Mouse (Mus musculus): Measurements from ENCODE around the gene Mettl14. TPM values are rescaled to one million over a fixed set of nuclear protein-coding genes. Genes with fewer than 3 reads are reported as not detected.

Gene Mettl14
- polyA plus RNA-seq, 1 experiment from 2014 or later: 17.9 TPM

DNA sequence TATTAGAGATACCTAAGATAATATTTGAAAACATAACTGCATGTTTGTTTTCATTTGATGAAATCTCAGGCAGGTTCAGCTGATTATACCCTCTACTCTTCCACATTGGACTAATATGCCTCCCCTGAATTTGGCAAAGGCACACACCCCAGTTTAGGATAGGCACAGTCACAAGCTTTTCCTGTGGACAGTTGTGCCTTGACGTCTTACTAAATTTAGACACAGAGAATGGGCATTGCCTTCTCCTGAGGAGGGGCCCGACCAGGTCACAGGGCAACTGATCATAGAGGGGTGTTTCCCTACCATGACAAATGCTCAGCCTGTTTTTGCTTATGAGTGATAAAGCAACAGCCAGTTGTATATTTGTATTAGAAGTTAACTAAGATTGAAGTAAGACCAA, 34.4 kb downstream of the Mettl14 start:
- H3K4me1 ChIP-seq (ENCODE audit: control insufficient read depth, insufficient read depth, low read length): peaks cover 3% of the 10 kb centered on the region; the same call in 1 of the 2 replicates
- no peak overlapping the region for H3K4me3 ChIP-seq (ENCODE audit: low read depth, low read length)
- 43% methylated on average over 2 of the region's 2 CpGs for WGBS (ENCODE audit: insufficient replicate concordance)
- no peaks in the 10 kb centered on the region for H3K27me3 ChIP-seq (ENCODE audit: control insufficient read depth, insufficient read depth, low read length)
- no peak overlapping the region for H3K27ac ChIP-seq (ENCODE audit: low read depth, low read length)
- no peak for ATAC-seq (replicated peaks; ENCODE audit: insufficient number of reproducible peaks, low FRiP score, low TSS enrichment)
- H3K4me2 ChIP-seq: no peak overlapping the region
- no peak overlapping the region for H3K9ac ChIP-seq (ENCODE audit: low read depth, low read length)
- no peaks in the 10 kb centered on the region for H3K9me3 ChIP-seq (replicated peaks; ENCODE audit: control insufficient read depth, low read length)
- H3K36me3 ChIP-seq (ENCODE audit: control insufficient read depth, insufficient read depth, low read length): peaks cover 4% of the 10 kb centered on the region

DNA sequence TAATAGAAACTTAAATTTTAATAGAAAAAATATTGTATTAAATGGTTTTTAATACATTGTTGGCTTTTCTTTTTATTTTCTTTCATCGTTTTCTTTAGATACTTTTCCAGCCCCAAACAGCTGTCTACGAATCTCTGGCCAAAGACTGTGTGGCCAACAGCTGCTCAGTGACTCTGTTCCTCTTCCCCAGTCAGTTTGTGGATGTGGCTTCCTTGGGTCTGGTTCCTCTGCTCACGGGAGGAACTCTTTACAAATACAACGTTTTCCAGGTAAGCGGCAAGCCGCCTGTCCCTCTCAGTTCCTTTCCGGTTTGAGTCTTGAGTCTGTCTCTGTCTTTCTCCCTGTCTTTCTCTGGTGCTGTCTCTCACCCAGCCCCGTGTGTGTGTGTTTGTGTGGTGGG, 35.3 kb downstream of the Mettl14 start:
- H3K4me3 ChIP-seq (ENCODE audit: low read depth, low read length): no peak overlapping the region
- peaks cover 11% of the 10 kb centered on the region for H3K36me3 ChIP-seq (ENCODE audit: control insufficient read depth, insufficient read depth, low read length)
- no peaks in the 10 kb centered on the region for H3K27me3 ChIP-seq (ENCODE audit: control insufficient read depth, insufficient read depth, low read length)
- H3K27ac ChIP-seq (ENCODE audit: low read depth, low read length): no peak overlapping the region
- no peaks in the 10 kb centered on the region for H3K9me3 ChIP-seq (replicated peaks; ENCODE audit: control insufficient read depth, low read length)
- H3K9ac ChIP-seq (ENCODE audit: low read depth, low read length): no peak overlapping the region
- ATAC-seq (replicated peaks; ENCODE audit: insufficient number of reproducible peaks, low FRiP score, low TSS enrichment): no peak
- no peak overlapping the region for H3K4me2 ChIP-seq
- WGBS (ENCODE audit: insufficient replicate concordance): 81% methylated on average over 8 of the region's 8 CpGs
- H3K4me1 ChIP-seq (ENCODE audit: control insufficient read depth, insufficient read depth, low read length): peaks cover 2% of the 10 kb centered on the region; the same call in 1 of the 2 replicates

GRCm38 (mm10) chr3:123348080-123348802, 37.7 kb downstream of the Mettl14 start:
- peaks cover 11% of the 10 kb centered on the region for H3K36me3 ChIP-seq (ENCODE audit: control insufficient read depth, insufficient read depth, low read length)
- no peak overlapping the region for H3K9ac ChIP-seq (ENCODE audit: low read depth, low read length)
- ATAC-seq (replicated peaks; ENCODE audit: insufficient number of reproducible peaks, low FRiP score, low TSS enrichment): no peak
- no peaks in the 10 kb centered on the region for H3K4me1 ChIP-seq (ENCODE audit: control insufficient read depth, insufficient read depth, low read length)
- no peak overlapping the region for H3K4me2 ChIP-seq
- no peak overlapping the region for H3K27ac ChIP-seq (ENCODE audit: low read depth, low read length)
- WGBS (ENCODE audit: insufficient replicate concordance): 81% methylated on average over 12 of the region's 12 CpGs
- H3K27me3 ChIP-seq (ENCODE audit: control insufficient read depth, insufficient read depth, low read length): no peaks in the 10 kb centered on the region
- no peaks in the 10 kb centered on the region for H3K9me3 ChIP-seq (replicated peaks; ENCODE audit: control insufficient read depth, low read length)
- H3K4me3 ChIP-seq (ENCODE audit: low read depth, low read length): no peak overlapping the region

- H3K36me3 ChIP-seq (ENCODE audit: control insufficient read depth, insufficient read depth, low read length): peaks cover 10% of the 10 kb centered on the region
- H3K9me3 ChIP-seq (replicated peaks; ENCODE audit: control insufficient read depth, low read length): no peaks in the 10 kb centered on the region
- no peaks in the 10 kb centered on the region for H3K27me3 ChIP-seq (ENCODE audit: control insufficient read depth, insufficient read depth, low read length)
- H3K4me1 ChIP-seq (ENCODE audit: control insufficient read depth, insufficient read depth, low read length): no peaks in the 10 kb centered on the region
- ATAC-seq (replicated peaks; ENCODE audit: insufficient number of reproducible peaks, low FRiP score, low TSS enrichment): no peak
- no peak overlapping the region for H3K4me2 ChIP-seq
- H3K27ac ChIP-seq (ENCODE audit: low read depth, low read length): no peak overlapping the region
- H3K9ac ChIP-seq (ENCODE audit: low read depth, low read length): no peak overlapping the region
- WGBS (ENCODE audit: insufficient replicate concordance): 71% methylated on average over 6 of the region's 6 CpGs
- H3K4me3 ChIP-seq (ENCODE audit: low read depth, low read length): no peak overlapping the region
Measured at GRCm38 (mm10) chr3:123343690-123344089, 42.2 kb downstream of the Mettl14 start.

- H3K27ac ChIP-seq (ENCODE audit: low read depth, low read length): no peak overlapping the region
- H3K4me2 ChIP-seq: no peak overlapping the region
- no peak for ATAC-seq (replicated peaks; ENCODE audit: insufficient number of reproducible peaks, low FRiP score, low TSS enrichment)
- peaks cover 8% of the 10 kb centered on the region for H3K36me3 ChIP-seq (ENCODE audit: control insufficient read depth, insufficient read depth, low read length)
- H3K27me3 ChIP-seq (ENCODE audit: control insufficient read depth, insufficient read depth, low read length): no peaks in the 10 kb centered on the region
- H3K4me1 ChIP-seq (ENCODE audit: control insufficient read depth, insufficient read depth, low read length): no peaks in the 10 kb centered on the region
- no peak overlapping the region for H3K9ac ChIP-seq (ENCODE audit: low read depth, low read length)
- 76% methylated on average over 2 of the region's 2 CpGs for WGBS (ENCODE audit: insufficient replicate concordance)
- H3K4me3 ChIP-seq (ENCODE audit: low read depth, low read length): no peak overlapping the region
- H3K9me3 ChIP-seq (replicated peaks; ENCODE audit: control insufficient read depth, low read length): no peaks in the 10 kb centered on the region
Measured at GRCm38 (mm10) chr3:123341049-123341448, 44.9 kb downstream of the Mettl14 start.

DNA sequence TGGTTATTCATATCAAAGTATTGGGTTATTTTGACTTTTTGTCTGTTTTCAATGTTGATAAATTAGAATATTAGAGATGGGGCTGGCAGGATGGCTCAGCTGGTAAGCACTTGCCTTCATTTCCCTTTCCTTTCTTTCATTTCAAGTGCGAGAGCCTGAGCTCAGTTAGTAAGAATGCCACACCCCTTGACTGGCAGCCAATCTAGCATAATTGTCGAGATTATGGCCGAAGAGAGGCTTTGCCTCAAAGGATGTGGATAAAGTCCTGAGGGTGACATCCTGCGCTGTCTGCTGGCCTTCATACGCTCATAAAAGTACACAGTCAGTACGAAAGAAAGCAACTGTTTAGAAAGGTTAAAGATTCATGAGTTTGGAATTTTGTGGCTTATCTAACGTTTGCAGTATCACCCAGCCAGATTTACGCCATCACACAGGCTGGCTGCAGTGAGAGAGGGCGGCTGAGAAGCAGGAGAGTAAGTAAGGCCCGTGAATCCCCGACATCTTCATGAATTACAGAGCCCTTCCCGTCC, 47.2 kb downstream of the Mettl14 start:
- Histone ChIP-seq H3K4me3 (ENCODE audit: low read depth, low read length) (no peak overlapping the region), H3K27ac (ENCODE audit: low read depth, low read length) (no peak overlapping the region), H3K36me3 (ENCODE audit: control insufficient read depth, insufficient read depth, low read length) (0 out of 2 replicates have a peak, but pooled peaks cover 3% of the 10 kb centered on the region), H3K4me1 (ENCODE audit: control insufficient read depth, insufficient read depth, low read length) (peaks cover 9% of the 10 kb centered on the region), H3K9ac (ENCODE audit: low read depth, low read length) (no peak overlapping the region), H3K4me2 (no peak overlapping the region), H3K27me3 (ENCODE audit: control insufficient read depth, insufficient read depth, low read length) (no peaks in the 10 kb centered on the region), H3K9me3 (replicated peaks; ENCODE audit: control insufficient read depth, low read length) (no peaks in the 10 kb centered on the region)
- no peak for ATAC-seq (replicated peaks; ENCODE audit: insufficient number of reproducible peaks, low FRiP score, low TSS enrichment)
- WGBS (ENCODE audit: insufficient replicate concordance): 52% methylated on average over 12 of the region's 12 CpGs

DNA sequence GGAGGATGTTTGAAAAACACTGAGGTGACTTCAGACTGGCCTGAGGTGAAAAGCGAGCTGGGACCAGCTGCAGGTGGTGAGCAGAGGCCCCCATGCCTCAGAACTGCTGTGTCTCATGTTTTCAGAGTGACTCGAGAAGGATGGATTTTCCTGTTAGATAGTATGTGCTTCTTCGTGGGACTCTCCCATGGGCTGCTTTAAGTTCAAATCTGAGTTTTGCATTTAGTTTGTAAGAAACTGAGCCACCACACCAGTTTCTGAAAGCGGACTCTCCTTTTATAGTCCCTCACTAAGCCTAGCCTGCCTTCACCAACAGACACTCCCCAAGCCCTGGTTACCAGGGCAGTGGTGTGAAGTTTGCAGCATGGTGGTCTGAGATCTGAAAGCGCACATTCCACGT, 48.1 kb downstream of the Mettl14 start:
- WGBS (ENCODE audit: insufficient replicate concordance): 72% methylated on average over 6 of the region's 6 CpGs
- H3K9ac ChIP-seq (ENCODE audit: low read depth, low read length): no peak overlapping the region
- H3K27ac ChIP-seq (ENCODE audit: low read depth, low read length): no peak overlapping the region
- no peak overlapping the region for H3K4me2 ChIP-seq
- no peaks in the 10 kb centered on the region for H3K27me3 ChIP-seq (ENCODE audit: control insufficient read depth, insufficient read depth, low read length)
- no peak overlapping the region for H3K4me3 ChIP-seq (ENCODE audit: low read depth, low read length)
- no peaks in the 10 kb centered on the region for H3K9me3 ChIP-seq (replicated peaks; ENCODE audit: control insufficient read depth, low read length)
- H3K4me1 ChIP-seq (ENCODE audit: control insufficient read depth, insufficient read depth, low read length): peaks cover 14% of the 10 kb centered on the region
- no peak for ATAC-seq (replicated peaks; ENCODE audit: insufficient number of reproducible peaks, low FRiP score, low TSS enrichment)
- H3K36me3 ChIP-seq (ENCODE audit: control insufficient read depth, insufficient read depth, low read length): 0 out of 2 replicates have a peak, but pooled peaks cover 3% of the 10 kb centered on the region

- Histone ChIP-seq H3K9ac (ENCODE audit: low read depth, low read length) (no peak overlapping the region), H3K4me2 (no peak overlapping the region), H3K4me1 (ENCODE audit: control insufficient read depth, insufficient read depth, low read length) (peaks cover 22% of the 10 kb centered on the region), H3K9me3 (replicated peaks; ENCODE audit: control insufficient read depth, low read length) (no peaks in the 10 kb centered on the region), H3K27ac (ENCODE audit: low read depth, low read length) (no peak overlapping the region), H3K4me3 (ENCODE audit: low read depth, low read length) (no peak overlapping the region), H3K27me3 (ENCODE audit: control insufficient read depth, insufficient read depth, low read length) (no peaks in the 10 kb centered on the region), H3K36me3 (ENCODE audit: control insufficient read depth, insufficient read depth, low read length) (0 out of 2 replicates have a peak, but pooled peaks cover 3% of the 10 kb centered on the region)
- ATAC-seq (replicated peaks; ENCODE audit: insufficient number of reproducible peaks, low FRiP score, low TSS enrichment): no peak
- WGBS (ENCODE audit: insufficient replicate concordance): 79% methylated on average over 5 of the region's 5 CpGs
Measured at GRCm38 (mm10) chr3:123336951-123337350, 49.0 kb downstream of the Mettl14 start.

DNA sequence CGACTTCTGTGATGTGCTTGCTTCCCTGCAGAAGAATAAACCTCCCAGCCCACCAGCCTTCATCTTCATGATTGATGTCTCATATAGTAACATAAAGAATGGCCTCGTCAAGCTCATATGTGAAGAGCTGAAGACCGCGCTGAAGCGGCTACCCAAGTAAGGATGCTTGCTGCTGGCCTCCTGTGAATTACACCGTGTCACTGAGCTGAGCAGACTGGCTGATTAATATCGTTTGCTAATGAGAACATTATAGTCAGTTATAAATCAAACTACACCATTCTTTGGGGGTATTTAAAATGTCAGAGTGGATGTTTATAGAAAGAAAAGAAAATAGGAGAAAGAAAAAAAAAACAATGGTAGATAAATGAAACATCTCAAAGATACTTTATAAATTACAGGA, 49.5 kb downstream of the Mettl14 start:
- Histone ChIP-seq H3K27ac (ENCODE audit: low read depth, low read length) (no peak overlapping the region), H3K4me1 (ENCODE audit: control insufficient read depth, insufficient read depth, low read length) (peaks cover 22% of the 10 kb centered on the region), H3K4me2 (no peak overlapping the region), H3K27me3 (ENCODE audit: control insufficient read depth, insufficient read depth, low read length) (no peaks in the 10 kb centered on the region), H3K4me3 (ENCODE audit: low read depth, low read length) (no peak overlapping the region), H3K9ac (ENCODE audit: low read depth, low read length) (no peak overlapping the region), H3K36me3 (ENCODE audit: control insufficient read depth, insufficient read depth, low read length) (0 out of 2 replicates have a peak, but pooled peaks cover 3% of the 10 kb centered on the region), H3K9me3 (replicated peaks; ENCODE audit: control insufficient read depth, low read length) (no peaks in the 10 kb centered on the region)
- WGBS (ENCODE audit: insufficient replicate concordance): 73% methylated on average over 7 of the region's 7 CpGs
- ATAC-seq (replicated peaks; ENCODE audit: insufficient number of reproducible peaks, low FRiP score, low TSS enrichment): no peak
